ENCODE assay signal across 10 mouse cellular contexts in genomic region chr19:6302114-6302513, GRCm38 (mm10). TPM values are rescaled to one million over a fixed set of nuclear protein-coding genes. Genes with fewer than 3 reads are reported as not detected.
DNase-seq lines count a peak whose midpoint lies in the region; ATAC-seq and TF ChIP-seq lines count a peak whose summit lies in the region.
"Had no signal": no experiment of that assay in that cellular context is flagged by ENCODE, and none has a peak within 500 bp of the region (broad histone marks: within the 10 kb centered on the region; RNA-seq: fewer than 3 reads in every experiment).

No protein-coding gene starts in this region.

- H3K9ac ChIP-seq in hindbrain, embryonic 15.5 days = no peak overlapping the region
- H3K9ac ChIP-seq in hindbrain, embryonic 14.5 days = no peak overlapping the region
- H3K9ac ChIP-seq in ES-Bruce4 (ENCODE audit: low read depth, poor library complexity, severe bottlenecking) = no peak overlapping the region
- H3K9ac ChIP-seq in liver, embryonic 14.5 days (replicated peaks) = no peak overlapping the region
- H3K9ac ChIP-seq: midbrain, embryonic 13.5 days had no signal

- peaks cover 22% of the 10 kb centered on the region for H3K36me3 ChIP-seq in hindbrain, embryonic 15.5 days
- peaks cover 32% of the 10 kb centered on the region for H3K36me3 ChIP-seq in hindbrain, embryonic 14.5 days (replicated peaks; ENCODE audit: control insufficient read depth, insufficient read depth)
- H3K36me3 ChIP-seq in ES-Bruce4 (ENCODE audit: control insufficient read depth, insufficient read depth, low read length, poor library complexity, severe bottlenecking) = peaks cover 8% of the 10 kb centered on the region; the same call in 1 of the 2 replicates
- peaks cover 19% of the 10 kb centered on the region for H3K36me3 ChIP-seq in liver, embryonic 14.5 days (replicated peaks; ENCODE audit: control insufficient read depth, insufficient read depth, low read depth)

- ATAC-seq in hindbrain, embryonic 15.5 days (ENCODE audit: low FRiP score, low read depth) = no peak
- no peak for ATAC-seq in hindbrain, embryonic 14.5 days (ENCODE audit: low FRiP score)
- no peak for ATAC-seq in liver, embryonic 14.5 days (ENCODE audit: insufficient read depth)
- ATAC-seq: midbrain, embryonic 13.5 days had no signal

- TF ChIP-seq POLR2A in ES-Bruce4 (IDR thresholded peaks at IDR 0.05; ENCODE audit: insufficient read depth, low read length) = no peak

- TF ChIP-seq EP300 in ES-Bruce4 (IDR thresholded peaks at IDR 0.05; ENCODE audit: insufficient read depth, low read depth, low read length) = no peak
- TF ChIP-seq EP300 in liver, embryonic 14.5 days (IDR thresholded peaks at IDR 0.05; ENCODE audit: low read depth) = peak; percentile 66

- H3K4me3 ChIP-seq in hindbrain, embryonic 15.5 days = no peak overlapping the region
- H3K4me3 ChIP-seq in hindbrain, embryonic 14.5 days (replicated peaks; ENCODE audit: low read length) = no peak overlapping the region
- no peak overlapping the region for H3K4me3 ChIP-seq in ES-Bruce4 (ENCODE audit: low read depth, low read length)
- H3K4me3 ChIP-seq in brown adipose tissue, adult 24 weeks (ENCODE audit: insufficient read depth, low read depth, low read length) = no peak overlapping the region
- no peak overlapping the region for H3K4me3 ChIP-seq in liver, embryonic 14.5 days (ENCODE audit: insufficient read depth in 1 of 2, low read depth in 2 of 2, low read length in 2 of 2)
- H3K4me3 ChIP-seq: midbrain, embryonic 13.5 days had no signal

- H3K27me3 ChIP-seq in hindbrain, embryonic 15.5 days = no peaks in the 10 kb centered on the region
- no peaks in the 10 kb centered on the region for H3K27me3 ChIP-seq in hindbrain, embryonic 14.5 days (ENCODE audit: control insufficient read depth, insufficient read depth, low read length)
- no peaks in the 10 kb centered on the region for H3K27me3 ChIP-seq in ES-Bruce4 (ENCODE audit: control insufficient read depth, insufficient read depth, low read length, poor library complexity, severe bottlenecking)
- H3K27me3 ChIP-seq in liver, embryonic 14.5 days (ENCODE audit: control insufficient read depth, insufficient read depth, low read length) = no peaks in the 10 kb centered on the region
- H3K27me3 ChIP-seq: midbrain, embryonic 13.5 days had no signal

- peaks cover 17% of the 10 kb centered on the region for H3K4me1 ChIP-seq in hindbrain, embryonic 15.5 days (replicated peaks)
- H3K4me1 ChIP-seq in hindbrain, embryonic 14.5 days (replicated peaks; ENCODE audit: control insufficient read depth, insufficient read depth, low read length) = 0 out of 2 replicates have a peak, but pooled peaks cover 5% of the 10 kb centered on the region
- peaks cover 11% of the 10 kb centered on the region for H3K4me1 ChIP-seq in ES-Bruce4 (ENCODE audit: control insufficient read depth, insufficient read depth, low read length)
- H3K4me1 ChIP-seq in brown adipose tissue, adult 24 weeks (ENCODE audit: control insufficient read depth, insufficient read depth, insufficient read length, low read length) = peaks cover 63% of the 10 kb centered on the region
- H3K4me1 ChIP-seq in liver, embryonic 14.5 days (replicated peaks; ENCODE audit: control insufficient read depth in 2 of 2, insufficient read depth in 2 of 2, low read length in 1 of 2) = peaks cover 61 to 75% of the 10 kb centered on the region in 2 experiments

- no peak for DNase-seq in hindbrain, embryonic 14.5 days (ENCODE audit: low spot score)
- no peak for DNase-seq in liver, embryonic 14.5 days (ENCODE audit: low read depth in 3 of 3, low spot score in 3 of 3)
- no peak for DNase-seq in frontal cortex, adult 2 months (ENCODE audit: extremely low spot score in 1 of 2, low spot score in 1 of 2)
- DNase-seq in spleen, postnatal 14 days (ENCODE audit: low spot score in 2 of 2) = no peak
- DNase-seq: kidney, adult 18-20 months; retina, postnatal 1 day had no signal

- H3K4me2 ChIP-seq in hindbrain, embryonic 15.5 days = no peak overlapping the region
- no peak overlapping the region for H3K4me2 ChIP-seq in hindbrain, embryonic 14.5 days (replicated peaks)
- H3K4me2 ChIP-seq in liver, embryonic 14.5 days (ENCODE audit: low read depth) = no peak overlapping the region
- H3K4me2 ChIP-seq: midbrain, embryonic 13.5 days had no signal

- H3K9me3 ChIP-seq in hindbrain, embryonic 15.5 days = no peaks in the 10 kb centered on the region
- H3K9me3 ChIP-seq in hindbrain, embryonic 14.5 days (ENCODE audit: control insufficient read depth, low read length) = no peaks in the 10 kb centered on the region
- H3K9me3 ChIP-seq in ES-Bruce4 (replicated peaks; ENCODE audit: control insufficient read depth, insufficient read depth, low read length, poor library complexity, severe bottlenecking) = no peaks in the 10 kb centered on the region
- H3K9me3 ChIP-seq in liver, embryonic 14.5 days (ENCODE audit: control insufficient read depth, low read length) = no peaks in the 10 kb centered on the region
- H3K9me3 ChIP-seq: midbrain, embryonic 13.5 days had no signal

- WGBS in hindbrain, embryonic 15.5 days = 93% methylated on average over 5 of the region's 5 CpGs
- WGBS in hindbrain, embryonic 14.5 days = 95% methylated on average over 5 of the region's 5 CpGs
- 57% methylated on average over 5 of the region's 5 CpGs for WGBS in liver, embryonic 14.5 days (ENCODE audit: insufficient replicate concordance)

- TF ChIP-seq CTCF in ES-Bruce4 (IDR thresholded peaks at IDR 0.05; ENCODE audit: low read depth, low read length) = no peak
- TF ChIP-seq CTCF in liver, embryonic 14.5 days (IDR thresholded peaks at IDR 0.05; ENCODE audit: low read depth) = no peak

- peak overlapping the region; percentile 25; the same call in 1 of the 2 replicates for H3K27ac ChIP-seq in hindbrain, embryonic 15.5 days (replicated peaks)
- no peak overlapping the region; the same call in 1 of the 2 replicates for H3K27ac ChIP-seq in hindbrain, embryonic 14.5 days
- H3K27ac ChIP-seq in ES-Bruce4 (ENCODE audit: insufficient read depth, low read length) = peak overlapping the region; percentile 10; the same call in 1 of the 2 replicates
- peak overlapping the region; percentile 97 for H3K27ac ChIP-seq in brown adipose tissue, adult 24 weeks (replicated peaks; ENCODE audit: low read depth, low read length)
- H3K27ac ChIP-seq in liver, embryonic 14.5 days = peak overlapping the region; percentile 79
- H3K27ac ChIP-seq: midbrain, embryonic 13.5 days had no signal

RNA-seq across cellular contexts. Expression of gene Cdc42bpg, which starts 4.1 kb away (rescaled TPM):
- 0.36 and 0.38 TPM in 2 replicates for polyA plus RNA-seq in hindbrain, embryonic 15.5 days (2015; fragmentation: Nextera tagmentation; extraction: Ambion mirVana)
- 0.56 and 0.63 TPM in 2 replicates for polyA plus RNA-seq in hindbrain, embryonic 14.5 days (2014; fragmentation: Nextera tagmentation; extraction: Ambion mirVana)
- 57.7 and 60.5 TPM in 2 replicates for polyA plus RNA-seq in ES-Bruce4 (2011; ENCODE audit: insufficient read depth, insufficient read length, low read depth, missing spikeins)
- polyA plus RNA-seq in brown adipose tissue, adult 24 weeks (2012; ENCODE audit: insufficient read depth, insufficient read length, missing spikeins) = 2.5 and 2.8 TPM in 2 replicates
- 2.0 and 2.1 TPM in 2 replicates for polyA plus RNA-seq in liver, embryonic 14.5 days (2012; rRNA removed)
- polyA plus RNA-seq in liver, embryonic 14.5 days (2014; fragmentation: Nextera tagmentation; extraction: Ambion mirVana) = 0.32 and 0.33 TPM in 2 replicates
- polyA plus RNA-seq in frontal cortex, adult 2 months (2012; rRNA removed) = 3.2 and 3.3 TPM in 2 replicates

RNA-seq across cellular contexts. Expression of gene Ehd1, which starts 25.6 kb away (rescaled TPM):
- polyA plus RNA-seq in hindbrain, embryonic 15.5 days (2015; fragmentation: Nextera tagmentation; extraction: Ambion mirVana) = 92.5 and 103 TPM in 2 replicates
- polyA plus RNA-seq in hindbrain, embryonic 14.5 days (2014; fragmentation: Nextera tagmentation; extraction: Ambion mirVana) = 80.0 and 84.9 TPM in 2 replicates
- 81.0 and 81.6 TPM in 2 replicates for polyA plus RNA-seq in ES-Bruce4 (2011; ENCODE audit: insufficient read depth, insufficient read length, low read depth, missing spikeins)
- polyA plus RNA-seq in brown adipose tissue, adult 24 weeks (2012; ENCODE audit: insufficient read depth, insufficient read length, missing spikeins) = 39.6 and 42.8 TPM in 2 replicates
- polyA plus RNA-seq in liver, embryonic 14.5 days (2012; rRNA removed) = 65.3 and 81.6 TPM in 2 replicates
- 38.0 and 49.6 TPM in 2 replicates for polyA plus RNA-seq in liver, embryonic 14.5 days (2014; fragmentation: Nextera tagmentation; extraction: Ambion mirVana)
- polyA plus RNA-seq in frontal cortex, adult 2 months (2012; rRNA removed) = 48.4 and 49.3 TPM in 2 replicates

RNA-seq across cellular contexts. Expression of gene Men1, which starts 32.7 kb away (rescaled TPM):
- polyA plus RNA-seq in hindbrain, embryonic 15.5 days (2015; fragmentation: Nextera tagmentation; extraction: Ambion mirVana) = 78.8 and 82.3 TPM in 2 replicates
- polyA plus RNA-seq in hindbrain, embryonic 14.5 days (2014; fragmentation: Nextera tagmentation; extraction: Ambion mirVana) = 46.7 and 51.5 TPM in 2 replicates
- polyA plus RNA-seq in ES-Bruce4 (2011; ENCODE audit: insufficient read depth, insufficient read length, low read depth, missing spikeins) = 34.8 and 40.5 TPM in 2 replicates
- 13.9 and 22.2 TPM in 2 replicates for polyA plus RNA-seq in brown adipose tissue, adult 24 weeks (2012; ENCODE audit: insufficient read depth, insufficient read length, missing spikeins)
- 19.9 and 20.4 TPM in 2 replicates for polyA plus RNA-seq in liver, embryonic 14.5 days (2012; rRNA removed)
- 12.5 and 13.5 TPM in 2 replicates for polyA plus RNA-seq in liver, embryonic 14.5 days (2014; fragmentation: Nextera tagmentation; extraction: Ambion mirVana)
- polyA plus RNA-seq in frontal cortex, adult 2 months (2012; rRNA removed) = 67.6 and 68.4 TPM in 2 replicates

RNA-seq across cellular contexts. Expression of gene Map4k2, which starts 38.8 kb away (rescaled TPM):
- polyA plus RNA-seq in hindbrain, embryonic 15.5 days (2015; fragmentation: Nextera tagmentation; extraction: Ambion mirVana) = 20.1 and 21.8 TPM in 2 replicates
- 12.4 and 15.4 TPM in 2 replicates for polyA plus RNA-seq in hindbrain, embryonic 14.5 days (2014; fragmentation: Nextera tagmentation; extraction: Ambion mirVana)
- 10.7 and 16.9 TPM in 2 replicates for polyA plus RNA-seq in ES-Bruce4 (2011; ENCODE audit: insufficient read depth, insufficient read length, low read depth, missing spikeins)
- polyA plus RNA-seq in brown adipose tissue, adult 24 weeks (2012; ENCODE audit: insufficient read depth, insufficient read length, missing spikeins) = 7.9 and 14.0 TPM in 2 replicates
- 15.9 and 17.6 TPM in 2 replicates for polyA plus RNA-seq in liver, embryonic 14.5 days (2012; rRNA removed)
- polyA plus RNA-seq in liver, embryonic 14.5 days (2014; fragmentation: Nextera tagmentation; extraction: Ambion mirVana) = 3.0 and 3.7 TPM in 2 replicates
- 193 and 205 TPM in 2 replicates for polyA plus RNA-seq in frontal cortex, adult 2 months (2012; rRNA removed)

Comparison
In these comparisons a context has a peak if more than half of its experiments do, and no peak if none do; other contexts are left out.
1. RNA of gene Cdc42bpg, which starts 4.1 kb away (polyA plus RNA-seq): 57.7 to 60.5 TPM in ES-Bruce4; 3.2 to 3.3 TPM in frontal cortex, adult 2 months, 2.5 to 2.8 TPM in brown adipose tissue, adult 24 weeks, 0.32 to 2.1 TPM in liver, embryonic 14.5 days, 0.56 to 0.63 TPM in hindbrain, embryonic 14.5 days and 0.36 to 0.38 TPM in hindbrain, embryonic 15.5 days; every median in the first group is over 10 times any median in the second.